Mouse (Mus musculus) granulocyte monocyte progenitor cell, adult 5-6 weeks (primary cell): ENCODE data around the gene Armh3. TPM values are rescaled to one million over a fixed set of nuclear protein-coding genes. Genes with fewer than 3 reads are reported as not detected.

Source experiments
- total RNA-seq, 2 experiments: library from RNA; stranded (forward) in 1 of 2; stranded (reverse) in 1 of 2; fragments of 200-712, 200-1000 nt in 1 of 2; fragments of >200 nt in 1 of 2; fragmentation: Nextera tagmentation in 1 of 2; gene quantifications; 2 replicates each; pipeline ENCODE4 v1.2.3; 2014 to 2017

The Armh3 gene
- total RNA-seq, 2 experiments from 2014 or later = 13.3 to 15.1 TPM

Other genes with a start within 250 kb of the Armh3 start
- gene Npm3, start 248.9 kb downstream of the Armh3 start, total RNA-seq (2014; fragmentation: Nextera tagmentation) = 137 and 150 TPM in 2 replicates
- 109 and 141 TPM in 2 replicates for gene Npm3, start 248.9 kb downstream of the Armh3 start, total RNA-seq (2017)
- gene Mgea5, start 214.7 kb downstream of the Armh3 start, total RNA-seq (2014; fragmentation: Nextera tagmentation) = 76.2 and 99.7 TPM in 2 replicates
- gene Mgea5, start 214.7 kb downstream of the Armh3 start, total RNA-seq (2017) = 106 and 110 TPM in 2 replicates
- gene Kcnip2, start 182.4 kb downstream of the Armh3 start, total RNA-seq (2014; fragmentation: Nextera tagmentation) = not detected in 2 replicates
- not detected in 2 replicates for gene Kcnip2, start 182.4 kb downstream of the Armh3 start, total RNA-seq (2017)
- gene Hps6, start 5.0 kb upstream of the Armh3 start, total RNA-seq (2014; fragmentation: Nextera tagmentation) = 4.1 and 5.9 TPM in 2 replicates
- gene Hps6, start 5.0 kb upstream of the Armh3 start, total RNA-seq (2017) = 5.7 and 8.7 TPM in 2 replicates
- gene Pprc1, start 46.4 kb upstream of the Armh3 start, total RNA-seq (2014; fragmentation: Nextera tagmentation) = 89.1 and 104 TPM in 2 replicates
- gene Pprc1, start 46.4 kb upstream of the Armh3 start, total RNA-seq (2017) = 14.0 and 17.8 TPM in 2 replicates
- gene Ldb1, start 46.7 kb upstream of the Armh3 start, total RNA-seq (2014; fragmentation: Nextera tagmentation) = 86.3 and 121 TPM in 2 replicates
- 72.3 and 81.3 TPM in 2 replicates for gene Ldb1, start 46.7 kb upstream of the Armh3 start, total RNA-seq (2017)
- gene Nolc1, start 77.4 kb upstream of the Armh3 start, total RNA-seq (2014; fragmentation: Nextera tagmentation) = 108 and 112 TPM in 2 replicates
- 187 and 211 TPM in 2 replicates for gene Nolc1, start 77.4 kb upstream of the Armh3 start, total RNA-seq (2017)
- not detected in 2 replicates for gene Elovl3, start 133.4 kb upstream of the Armh3 start, total RNA-seq (2014; fragmentation: Nextera tagmentation)
- not detected in 2 replicates for gene Elovl3, start 133.4 kb upstream of the Armh3 start, total RNA-seq (2017)
- not detected in 2 replicates for gene Pitx3, start 149.8 kb upstream of the Armh3 start, total RNA-seq (2014; fragmentation: Nextera tagmentation)
- gene Pitx3, start 149.8 kb upstream of the Armh3 start, total RNA-seq (2017) = not detected in 2 replicates
- gene Gbf1, start 154.0 kb upstream of the Armh3 start, total RNA-seq (2014; fragmentation: Nextera tagmentation) = 59.7 and 63.2 TPM in 2 replicates
- 46.4 and 48.1 TPM in 2 replicates for gene Gbf1, start 154.0 kb upstream of the Armh3 start, total RNA-seq (2017)